Mouse (Mus musculus) G1E-ER4 (cell line): Measurements from ENCODE around the gene Depp1. TPM values are rescaled to one million over a fixed set of nuclear protein-coding genes. Genes with fewer than 3 reads are reported as not detected.

Experiments
- GATA1 ChIP-seq: IDR thresholded peaks from one replicate; pipeline ENCODE4 v1.8.0; 2012; ENCODE audit warnings: low read length, inconsistent platforms
- polyA plus RNA-seq: library from polyadenylated mRNA; stranded (reverse); fragments of >175 nt; gene quantifications from 2 replicates; pipeline ENCODE4 v1.2.3, GENCODE M21; 2012

The Depp1 gene
- polyA plus RNA-seq, 1 experiment = not detected

GRCm38 (mm10) chr6:116639663-116640062 is 10.7 kb upstream of the Depp1 start:
- no peak for TF ChIP-seq GATA1

GRCm38 (mm10) chr6:116642942-116643341 is 7.5 kb upstream of the Depp1 start:
- no peak for TF ChIP-seq GATA1

GRCm38 (mm10) chr6:116643881-116644280 is 6.5 kb upstream of the Depp1 start:
- no peak for TF ChIP-seq GATA1

- TF ChIP-seq GATA1 = no peak
Observed at GRCm38 (mm10) chr6:116644335-116644734, 6.1 kb upstream of the Depp1 start.

- no peak for TF ChIP-seq GATA1
Observed at GRCm38 (mm10) chr6:116647763-116648162, 2.6 kb upstream of the Depp1 start.

GRCm38 (mm10) chr6:116649811-116650210 is 598 bp upstream of the Depp1 start:
- no peak for TF ChIP-seq GATA1

GRCm38 (mm10) chr6:116651437-116652118 is 1.2 kb downstream of the Depp1 start:
- TF ChIP-seq GATA1 = no peak

GRCm38 (mm10) chr6:116653191-116653590 is 2.8 kb downstream of the Depp1 start:
- no peak for TF ChIP-seq GATA1

GRCm38 (mm10) chr6:116653684-116654454 is 3.5 kb downstream of the Depp1 start:
- no peak for TF ChIP-seq GATA1

GRCm38 (mm10) chr6:116663364-116663763 is 13.0 kb downstream of the Depp1 start:
- TF ChIP-seq GATA1 = no peak

- no peak for TF ChIP-seq GATA1
Observed at GRCm38 (mm10) chr6:116664031-116664430, 13.6 kb downstream of the Depp1 start.

- TF ChIP-seq GATA1 = no peak
Observed at GRCm38 (mm10) chr6:116664830-116665229, 14.4 kb downstream of the Depp1 start.

- TF ChIP-seq GATA1 = no peak
Observed at GRCm38 (mm10) chr6:116666085-116666750, 15.8 kb downstream of the Depp1 start.

- TF ChIP-seq GATA1 = no peak
Observed at GRCm38 (mm10) chr6:116666892-116667291, 16.5 kb downstream of the Depp1 start.

GRCm38 (mm10) chr6:116667382-116667781 is 17.0 kb downstream of the Depp1 start:
- no peak for TF ChIP-seq GATA1
